Mouse (Mus musculus): Measurements from ENCODE around the gene Kcnh4.

DNA sequence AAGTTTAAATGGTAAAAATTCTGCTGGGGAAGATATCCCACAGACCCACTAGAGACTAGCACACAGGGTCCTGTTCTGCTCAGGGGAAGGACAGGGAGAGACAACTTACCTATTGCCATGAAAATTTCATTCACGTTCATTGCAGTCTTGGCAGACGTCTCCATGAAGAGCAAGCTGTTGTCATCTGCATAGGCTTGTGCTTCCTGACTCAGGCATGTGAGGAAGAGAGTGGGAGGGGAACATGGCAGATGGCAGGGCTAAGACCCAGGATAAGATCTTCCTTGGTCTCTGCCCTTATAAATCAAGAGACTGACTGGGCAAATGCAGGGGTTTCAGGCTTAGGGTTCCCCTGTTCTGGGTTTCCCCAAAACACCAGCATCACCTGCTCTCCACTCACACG is 43.1 kb downstream of the Kcnh4 start:
- TF ChIP-seq CTCF (IDR thresholded peaks at IDR 0.05; ENCODE audit: low read depth) (no peak), EP300 (IDR thresholded peaks at IDR 0.05; ENCODE audit: low read depth) (no peak)

All from heart, postnatal 0 days (tissue).